ENCODE assay signal across 9 mouse cellular contexts in the genomic region with DNA sequence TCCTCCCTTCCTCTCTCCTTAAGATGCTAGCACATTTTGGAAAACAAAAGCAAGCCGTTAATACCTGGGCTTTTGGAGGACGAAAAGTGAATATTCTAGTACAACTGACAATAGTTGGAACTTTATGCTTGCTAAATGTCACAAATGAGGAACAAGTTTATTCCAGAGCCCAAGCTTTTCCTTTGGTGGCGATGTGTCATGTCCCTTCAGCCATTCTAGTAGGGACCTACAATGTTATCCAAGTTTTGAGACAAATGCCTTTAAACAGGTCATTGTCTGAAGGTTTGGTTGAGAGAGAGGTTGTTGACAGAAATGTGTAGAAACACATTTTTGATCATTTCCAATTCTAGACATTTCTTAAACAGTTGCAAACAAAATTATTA. TPM values are rescaled to one million over a fixed set of nuclear protein-coding genes. Genes with fewer than 3 reads are reported as not detected.
DNase-seq lines count a peak whose midpoint lies in the region; ATAC-seq and TF ChIP-seq lines count a peak whose summit lies in the region.
"Had no signal": no experiment of that assay in that cellular context is flagged by ENCODE, and none has a peak within 500 bp of the region (broad histone marks: within the 10 kb centered on the region; RNA-seq: fewer than 3 reads in every experiment).

No protein-coding gene starts in this region.

- TF ChIP-seq POLR2A in cortical plate, adult 2 months (IDR thresholded peaks at IDR 0.05; ENCODE audit: extremely low read depth, insufficient read depth, low read length): no peak

- peaks cover 13% of the 10 kb centered on the region for H3K4me1 ChIP-seq in heart, embryonic 12.5 days (replicated peaks)
- peaks cover 3% of the 10 kb centered on the region; the same call in 1 of the 2 replicates for H3K4me1 ChIP-seq in cortical plate, adult 2 months (ENCODE audit: control insufficient read depth, insufficient read depth, low read length)
- peaks cover 22% of the 10 kb centered on the region for H3K4me1 ChIP-seq in hindbrain, embryonic 12.5 days
- H3K4me1 ChIP-seq in midbrain, embryonic 11.5 days (ENCODE audit: control insufficient read depth, insufficient read depth, low read length): 0 out of 2 replicates have a peak, but pooled peaks cover 2% of the 10 kb centered on the region

- no peak for DNase-seq in heart, postnatal 10 days
- DNase-seq in midbrain, embryonic 11.5 days (ENCODE audit: low spot score, missing footprints): no peak
- DNase-seq in spleen, postnatal 14 days (ENCODE audit: low spot score in 2 of 2): no peak
- no peak for DNase-seq in urinary bladder, postnatal 25 days (ENCODE audit: low spot score)
- DNase-seq in right cerebral cortex, postnatal 10 days (ENCODE audit: low spot score in 2 of 2): no peak

- peak overlapping the region; percentile 91 for H3K27ac ChIP-seq in heart, embryonic 12.5 days (ENCODE audit: poor library complexity, severe bottlenecking)
- no peak overlapping the region for H3K27ac ChIP-seq in cortical plate, adult 2 months (ENCODE audit: insufficient read depth, low read length)
- peak overlapping the region; percentile 94; the same call in 1 of the 2 replicates for H3K27ac ChIP-seq in hindbrain, embryonic 12.5 days
- H3K27ac ChIP-seq in midbrain, embryonic 11.5 days (ENCODE audit: low read depth, low read length): no peak overlapping the region

- peaks cover 19% of the 10 kb centered on the region for H3K36me3 ChIP-seq in heart, embryonic 12.5 days
- H3K36me3 ChIP-seq in hindbrain, embryonic 12.5 days: peaks cover 3% of the 10 kb centered on the region; the same call in 1 of the 2 replicates
- H3K36me3 ChIP-seq in midbrain, embryonic 11.5 days (ENCODE audit: control insufficient read depth, insufficient read depth, low read length): no peaks in the 10 kb centered on the region
- H3K36me3 ChIP-seq: G1E had no signal

- no peak for ATAC-seq in heart, embryonic 12.5 days (ENCODE audit: insufficient number of reproducible peaks, low FRiP score)
- ATAC-seq in hindbrain, embryonic 12.5 days (ENCODE audit: low FRiP score): no peak
- no peak for ATAC-seq in midbrain, embryonic 11.5 days (ENCODE audit: low FRiP score)

- 36% methylated on average over 3 of the region's 3 CpGs for WGBS in heart, embryonic 12.5 days
- 41% methylated on average over 3 of the region's 3 CpGs for WGBS in hindbrain, embryonic 12.5 days
- 42% methylated on average over 3 of the region's 3 CpGs for WGBS in midbrain, embryonic 11.5 days

- intact Hi-C loops in heart, postnatal 10 days (cut with DNase I): no loop called here

- H3K9me3 ChIP-seq in heart, embryonic 12.5 days (replicated peaks): no peaks in the 10 kb centered on the region
- H3K9me3 ChIP-seq in hindbrain, embryonic 12.5 days (replicated peaks): no peaks in the 10 kb centered on the region
- no peaks in the 10 kb centered on the region for H3K9me3 ChIP-seq in midbrain, embryonic 11.5 days (ENCODE audit: control insufficient read depth, low read length)

- H3K4me2 ChIP-seq in heart, embryonic 12.5 days: peak overlapping the region; percentile 88
- peak overlapping the region; percentile 68 for H3K4me2 ChIP-seq in hindbrain, embryonic 12.5 days (replicated peaks)
- H3K4me2 ChIP-seq in midbrain, embryonic 11.5 days: peak overlapping the region; percentile 75

- no peaks in the 10 kb centered on the region for H3K27me3 ChIP-seq in heart, embryonic 12.5 days (replicated peaks)
- no peaks in the 10 kb centered on the region for H3K27me3 ChIP-seq in hindbrain, embryonic 12.5 days
- no peaks in the 10 kb centered on the region for H3K27me3 ChIP-seq in midbrain, embryonic 11.5 days (ENCODE audit: control insufficient read depth, insufficient read depth, low read length)

- no peak for TF ChIP-seq CTCF in cortical plate, adult 2 months (IDR thresholded peaks at IDR 0.05; ENCODE audit: extremely low read depth, insufficient read depth, low read length)

- H3K9ac ChIP-seq in heart, embryonic 12.5 days: peak overlapping the region; percentile 97
- H3K9ac ChIP-seq in hindbrain, embryonic 12.5 days: peak overlapping the region; percentile 93
- H3K9ac ChIP-seq in midbrain, embryonic 11.5 days (ENCODE audit: low read length): no peak overlapping the region; the same call in 1 of the 2 replicates

- peak overlapping the region; percentile 89 for H3K4me3 ChIP-seq in heart, embryonic 12.5 days
- peak overlapping the region; percentile 67 for H3K4me3 ChIP-seq in cortical plate, adult 2 months (ENCODE audit: insufficient read depth, low read length)
- H3K4me3 ChIP-seq in hindbrain, embryonic 12.5 days: peak overlapping the region; percentile 73
- peak overlapping the region; percentile 68 for H3K4me3 ChIP-seq in midbrain, embryonic 11.5 days (ENCODE audit: low read depth, low read length)

RNA-seq across cellular contexts. Expression of a gene that starts 1.2 kb away (rescaled TPM):
- polyA plus RNA-seq in heart, embryonic 12.5 days (2016; fragmentation: Nextera tagmentation; extraction: Ambion mirVana): 16.4 and 16.7 TPM in 2 replicates
- 10 to 100 TPM; 35.3 to 35.9 TPM for total RNA-seq in heart, postnatal 10 days (2021)
- 28.4 and 30.2 TPM in 2 replicates for polyA plus RNA-seq in cortical plate, adult 2 months (2012; rRNA removed)
- polyA plus RNA-seq in hindbrain, embryonic 12.5 days (2016; fragmentation: Nextera tagmentation; extraction: Ambion mirVana): 21.8 and 24.1 TPM in 2 replicates
- 10.3 and 11.2 TPM in 2 replicates for polyA plus RNA-seq in midbrain, embryonic 11.5 days (2014; fragmentation: Nextera tagmentation; extraction: Ambion mirVana)
- polyA plus RNA-seq: G1E had no signal

RNA-seq across cellular contexts. Expression of a gene that starts 25.5 kb away (rescaled TPM):
- 2.0 and 2.2 TPM in 2 replicates for polyA plus RNA-seq in heart, embryonic 12.5 days (2016; fragmentation: Nextera tagmentation; extraction: Ambion mirVana)
- total RNA-seq in heart, postnatal 10 days (2021): under 1 TPM in 1 of 2 experiments, not detected in 1; 0.17 TPM
- polyA plus RNA-seq in cortical plate, adult 2 months (2012; rRNA removed): 17.0 and 18.6 TPM in 2 replicates
- 34.9 and 36.0 TPM in 2 replicates for polyA plus RNA-seq in hindbrain, embryonic 12.5 days (2016; fragmentation: Nextera tagmentation; extraction: Ambion mirVana)
- polyA plus RNA-seq in midbrain, embryonic 11.5 days (2014; fragmentation: Nextera tagmentation; extraction: Ambion mirVana): 6.8 and 8.2 TPM in 2 replicates
- total RNA-seq: G1E had no signal
- polyA plus RNA-seq: G1E had no signal

RNA-seq across cellular contexts. Expression of a gene that starts 47.7 kb away (rescaled TPM):
- 8.4 and 8.6 TPM in 2 replicates for polyA plus RNA-seq in heart, embryonic 12.5 days (2016; fragmentation: Nextera tagmentation; extraction: Ambion mirVana)
- 1 to 10 TPM; 7.0 to 7.4 TPM for total RNA-seq in heart, postnatal 10 days (2021)
- 3.5 TPM in 2 replicates for polyA plus RNA-seq in cortical plate, adult 2 months (2012; rRNA removed)
- polyA plus RNA-seq in hindbrain, embryonic 12.5 days (2016; fragmentation: Nextera tagmentation; extraction: Ambion mirVana): 18.1 and 19.5 TPM in 2 replicates
- polyA plus RNA-seq in midbrain, embryonic 11.5 days (2014; fragmentation: Nextera tagmentation; extraction: Ambion mirVana): 16.6 and 17.6 TPM in 2 replicates

Comparison
In these comparisons a context has a peak if more than half of its experiments do, and no peak if none do; other contexts are left out.
1. H3K27ac ChIP-seq: peak in heart, embryonic 12.5 days (single experiment) and hindbrain, embryonic 12.5 days (single experiment); none in cortical plate, adult 2 months (single experiment) and midbrain, embryonic 11.5 days (single experiment).
2. Peak in every context shown above with its lines, with median percentiles within 50 percentile points of each other: H3K4me2 ChIP-seq and H3K4me3 ChIP-seq.